Mouse (Mus musculus): ENCODE results near the gene Heg1. TPM values are rescaled to one million over a fixed set of nuclear protein-coding genes. Genes with fewer than 3 reads are reported as not detected.
A peak's percentile ranks its signal among the peaks of the same experiment; 100 is the strongest.

Heg1 gene
- total RNA-seq, 2 experiments from 2014 or later = 25.0 to 25.2 TPM

DNA sequence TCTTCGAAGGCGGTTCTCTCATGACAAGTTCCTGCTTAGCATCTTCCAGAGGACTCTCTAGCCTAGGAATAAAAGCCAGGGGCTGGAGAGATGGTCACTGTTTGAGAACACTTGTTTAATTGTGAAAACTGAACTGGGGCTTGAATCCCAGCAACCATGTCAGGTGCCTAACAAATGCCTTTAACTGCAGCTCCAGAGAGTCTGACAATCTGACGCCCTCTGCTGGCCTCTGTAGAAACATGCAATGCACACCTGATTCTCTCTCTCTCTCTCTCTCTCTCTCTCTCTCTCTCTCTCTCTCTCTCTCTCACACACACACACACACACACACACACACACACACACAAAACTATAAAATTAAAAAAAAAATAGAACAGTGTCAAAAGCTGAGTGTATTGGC, 125.8 kb downstream of the Heg1 start:
- DNase-seq (ENCODE audit: low spot score in 2 of 2) = no peak

DNA sequence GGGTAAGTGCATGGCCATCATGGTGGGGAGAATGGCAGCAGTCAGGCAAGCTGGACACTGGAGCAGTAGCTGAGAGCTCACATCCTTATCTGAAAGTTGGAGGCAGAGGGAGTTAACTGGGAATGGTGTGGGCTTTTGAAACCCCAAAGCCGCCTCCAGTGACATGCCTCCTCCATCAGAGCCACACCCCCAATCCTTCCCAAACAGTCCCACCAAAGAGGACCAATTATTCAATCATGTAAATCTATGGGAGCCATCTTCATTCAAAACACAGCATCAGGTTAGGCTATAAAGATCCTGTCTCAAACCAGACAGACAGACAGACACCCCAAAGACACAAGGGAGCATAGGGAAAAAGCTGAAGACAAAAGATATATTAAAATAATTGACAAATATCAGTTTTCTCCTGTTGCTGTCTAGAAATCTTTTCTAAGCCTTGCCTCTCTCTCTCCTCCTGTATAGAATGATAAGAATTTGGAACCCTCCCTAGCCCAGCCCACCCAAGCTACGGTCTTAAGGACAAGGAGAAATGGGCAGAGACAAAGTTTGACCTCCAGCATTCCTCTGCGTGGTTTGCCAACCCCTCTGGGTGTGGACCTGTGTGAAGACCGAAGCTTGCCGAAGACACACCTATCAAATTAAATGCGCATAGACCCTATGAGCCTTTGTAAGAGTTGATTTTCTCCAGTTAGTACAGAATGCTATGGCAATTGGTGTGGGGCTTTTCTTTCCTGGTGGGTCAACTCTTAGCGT, 134.4 kb downstream of the Heg1 start:
- DNase-seq (ENCODE audit: low spot score in 2 of 2) = no peak

DNA sequence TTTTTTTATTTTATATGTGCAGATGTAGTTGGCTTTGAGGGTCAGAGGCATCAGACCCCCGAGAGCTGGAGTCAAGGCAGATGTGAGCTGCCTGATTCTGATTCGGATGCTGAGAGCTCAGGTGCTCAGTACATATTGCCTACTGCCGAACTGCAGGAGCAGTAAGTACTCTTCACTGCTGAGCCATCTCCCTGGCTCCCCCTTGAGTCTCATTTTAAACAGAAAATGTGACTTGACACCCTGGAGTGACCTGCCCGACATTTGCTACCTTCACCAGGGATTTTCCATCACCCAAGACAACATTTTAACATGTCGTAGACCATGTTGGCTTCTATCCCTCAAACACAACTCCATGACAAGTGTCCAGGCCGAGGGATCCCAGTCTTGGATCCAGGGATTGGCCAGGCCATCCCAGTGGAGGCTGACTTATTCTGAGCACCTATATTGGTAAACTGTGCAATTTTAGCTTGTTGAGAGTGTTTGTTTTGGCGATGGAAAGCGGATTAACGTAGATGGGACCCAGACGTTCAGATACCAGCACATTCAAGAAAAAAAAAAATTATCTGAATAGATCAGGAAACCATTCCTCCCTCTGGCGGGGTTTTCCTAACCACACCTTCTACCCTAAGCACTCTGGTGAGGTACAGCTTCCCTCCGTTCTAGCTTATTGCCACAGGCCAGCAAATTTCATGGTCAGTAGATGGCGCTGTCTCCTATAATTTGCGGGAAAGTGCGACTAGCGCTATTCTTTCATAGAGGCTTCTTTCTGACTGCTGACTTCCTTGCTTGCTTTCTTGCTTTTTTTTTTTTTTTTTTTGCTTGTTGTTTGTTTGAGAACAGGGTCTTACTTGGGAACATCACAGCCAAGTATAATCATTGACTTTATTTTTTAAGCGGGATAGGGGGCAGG, 136.4 kb downstream of the Heg1 start:
- peak; percentile 88 to 95 for DNase-seq (ENCODE audit: low spot score in 2 of 2)

Other genes starting within 250 kb of the Heg1 start
- 1 to 10 TPM in 1 of 2 experiments, under 1 TPM in 1; 0.98 to 1.1 TPM for gene Slc12a8, start 167.0 kb upstream of the Heg1 start, total RNA-seq (2021)
- under 1 TPM; 0.16 to 0.19 TPM for gene Muc13, start 109.7 kb downstream of the Heg1 start, total RNA-seq (2021)
- 10 to 100 TPM; 38.0 to 40.3 TPM for gene Itgb5, start 145.3 kb downstream of the Heg1 start, total RNA-seq (2021)

All from left cerebral cortex, adult 18-20 months (tissue).